Mouse (Mus musculus): ENCODE results near the gene Myh1. TPM values are rescaled to one million over a fixed set of nuclear protein-coding genes. Genes with fewer than 3 reads are reported as not detected.

The Myh1 gene
- total RNA-seq (2015; ENCODE audit: low replicate concordance), result not detected in 2 replicates
- total RNA-seq (2017; ENCODE audit: low replicate concordance), result not detected in 2 replicates

- no peak for ATAC-seq (replicated peaks; ENCODE audit: low FRiP score, poor library complexity, severe bottlenecking)
Observed at GRCm38 (mm10) chr11:67199752-67200151, at the start of gene Myh1. Myh1 (plus strand) TSS chr11:67200052.

GRCm38 (mm10) chr11:67150237-67150636, 49.6 kb upstream of the Myh1 start:
- no peak for ATAC-seq (replicated peaks; ENCODE audit: low FRiP score, poor library complexity, severe bottlenecking)

DNA sequence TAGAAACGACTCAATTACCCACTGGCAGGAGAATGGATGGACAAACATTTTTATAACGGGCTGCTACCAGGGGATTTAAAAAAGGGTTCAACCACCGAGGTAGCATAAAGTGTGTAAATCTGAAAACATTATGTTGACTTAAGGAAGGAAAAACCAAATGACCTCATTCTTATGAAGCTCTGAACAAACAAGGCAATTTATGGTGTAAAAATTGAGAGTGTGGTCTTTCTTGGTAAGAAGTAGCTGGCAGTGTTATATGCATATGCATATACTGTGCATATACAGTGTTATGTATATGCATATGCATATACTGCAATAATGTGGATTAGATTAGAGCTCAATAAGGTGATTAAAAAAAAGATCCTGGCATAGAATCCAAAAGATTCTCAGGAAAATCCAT, 48.7 kb upstream of the Myh1 start:
- no peak for ATAC-seq (replicated peaks; ENCODE audit: low FRiP score, poor library complexity, severe bottlenecking)

- ATAC-seq (replicated peaks; ENCODE audit: low FRiP score, poor library complexity, severe bottlenecking), result no peak
Observed at GRCm38 (mm10) chr11:67151651-67152630, 47.9 kb upstream of the Myh1 start.

DNA sequence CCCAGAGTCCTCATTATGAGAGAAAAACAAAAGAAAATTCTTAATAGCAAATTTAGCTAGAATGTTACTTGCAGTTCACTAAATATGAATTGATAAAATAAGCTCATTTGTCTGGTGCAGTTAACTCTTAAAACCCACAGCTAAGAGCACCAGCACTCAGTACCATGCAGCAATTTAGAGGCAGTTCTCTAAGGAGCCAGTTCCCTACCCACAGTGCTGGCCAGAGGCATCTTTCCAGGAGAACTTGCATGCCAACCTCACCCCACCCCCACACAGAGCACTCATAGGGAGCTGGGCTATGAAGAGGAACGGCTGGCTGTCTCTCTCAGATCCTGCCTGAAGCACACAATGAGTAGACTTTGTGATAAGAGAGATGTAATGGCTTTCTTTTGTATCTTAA, 46.7 kb upstream of the Myh1 start:
- no peak for ATAC-seq (replicated peaks; ENCODE audit: low FRiP score, poor library complexity, severe bottlenecking)

DNA sequence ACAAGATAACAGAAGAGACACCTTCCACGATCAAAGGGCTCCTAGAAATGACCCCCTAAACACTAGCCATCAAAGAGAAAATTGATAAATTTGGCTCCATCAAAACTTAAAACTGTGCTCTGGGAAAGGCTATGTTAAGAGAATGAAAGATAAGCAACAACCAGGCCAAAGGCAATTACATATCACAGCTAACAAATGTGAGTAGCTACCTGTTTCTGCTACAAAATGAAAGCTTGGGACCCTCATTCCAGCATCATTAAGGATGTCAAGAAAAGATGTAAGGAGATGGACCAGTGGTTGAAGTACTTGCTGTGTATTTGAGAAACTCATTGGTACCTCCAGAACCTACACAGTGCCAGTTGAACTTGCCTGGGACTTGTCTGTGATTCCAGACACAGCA, 46.0 kb upstream of the Myh1 start:
- no peak for ATAC-seq (replicated peaks; ENCODE audit: low FRiP score, poor library complexity, severe bottlenecking)

DNA sequence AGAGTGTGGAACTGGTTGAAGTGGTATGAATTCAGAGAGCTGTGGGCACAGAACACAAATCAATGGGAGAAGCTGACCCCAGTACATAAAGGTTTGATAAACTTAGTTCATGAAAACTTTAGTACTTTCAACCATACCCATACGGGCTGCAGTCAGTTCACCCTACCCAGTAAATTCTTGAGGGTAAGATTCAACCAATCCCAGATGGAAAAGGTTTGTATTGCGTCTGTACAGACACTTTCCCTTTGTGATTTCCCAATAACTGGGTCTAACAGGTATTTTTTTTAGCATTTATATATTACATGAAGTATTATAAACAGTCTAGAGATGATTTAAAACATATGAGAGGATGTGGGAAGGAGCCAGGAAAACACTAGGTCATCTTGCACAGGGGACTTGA, 44.2 kb upstream of the Myh1 start:
- ATAC-seq (replicated peaks; ENCODE audit: low FRiP score, poor library complexity, severe bottlenecking), result no peak

GRCm38 (mm10) chr11:67160131-67160530, 39.7 kb upstream of the Myh1 start:
- ATAC-seq (replicated peaks; ENCODE audit: low FRiP score, poor library complexity, severe bottlenecking), result no peak

DNA sequence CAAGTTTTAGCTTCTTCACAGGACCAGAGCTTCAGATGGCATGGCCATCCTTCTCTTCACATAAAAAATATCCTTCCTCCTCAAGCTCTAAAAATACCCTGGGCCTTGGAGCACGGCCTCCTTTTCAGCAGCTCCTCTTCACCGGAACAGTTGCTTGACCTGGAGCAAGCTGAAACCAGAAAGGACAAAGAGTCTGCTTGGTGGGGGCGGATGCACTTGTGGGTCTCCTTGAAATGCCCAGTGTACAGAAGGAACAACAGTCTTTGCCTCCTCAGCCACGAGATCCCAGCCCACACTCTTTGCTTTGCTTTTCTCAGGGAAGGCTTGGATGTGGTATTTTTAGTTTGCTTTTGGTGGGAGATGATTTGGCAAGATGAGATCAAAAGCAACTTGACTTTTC, 36.2 kb upstream of the Myh1 start:
- no peak for ATAC-seq (replicated peaks; ENCODE audit: low FRiP score, poor library complexity, severe bottlenecking)

- ATAC-seq (replicated peaks; ENCODE audit: low FRiP score, poor library complexity, severe bottlenecking), result no peak
Observed at GRCm38 (mm10) chr11:67164851-67165250, 35.0 kb upstream of the Myh1 start.

- no peak for ATAC-seq (replicated peaks; ENCODE audit: low FRiP score, poor library complexity, severe bottlenecking)
Observed at GRCm38 (mm10) chr11:67169301-67169700, 30.6 kb upstream of the Myh1 start.

DNA sequence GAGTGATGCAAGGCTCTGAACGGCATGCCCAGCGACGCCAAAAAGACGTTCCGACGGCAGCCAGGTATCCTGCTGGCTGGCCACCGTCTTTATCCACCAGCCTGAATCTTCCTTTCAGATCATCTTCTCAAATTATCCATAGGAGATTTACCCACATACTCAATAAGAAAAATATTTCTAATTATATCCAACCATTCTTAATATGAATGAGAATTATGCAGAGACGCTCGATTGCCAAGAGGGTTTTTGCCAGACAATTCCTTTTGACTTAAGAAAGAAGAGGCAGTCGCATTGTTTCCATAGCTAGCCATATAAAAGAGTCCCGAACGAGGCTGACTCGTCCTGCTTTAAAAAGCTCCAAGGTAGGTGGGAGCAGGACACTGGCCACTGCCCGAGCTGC, 29.1 kb upstream of the Myh1 start, which contains the start of gene Myh2:
TSS of gene Myh2 (plus strand) at position 301 of the 400 bp plus-strand sequence.
- no peak for ATAC-seq (replicated peaks; ENCODE audit: low FRiP score, poor library complexity, severe bottlenecking)

DNA sequence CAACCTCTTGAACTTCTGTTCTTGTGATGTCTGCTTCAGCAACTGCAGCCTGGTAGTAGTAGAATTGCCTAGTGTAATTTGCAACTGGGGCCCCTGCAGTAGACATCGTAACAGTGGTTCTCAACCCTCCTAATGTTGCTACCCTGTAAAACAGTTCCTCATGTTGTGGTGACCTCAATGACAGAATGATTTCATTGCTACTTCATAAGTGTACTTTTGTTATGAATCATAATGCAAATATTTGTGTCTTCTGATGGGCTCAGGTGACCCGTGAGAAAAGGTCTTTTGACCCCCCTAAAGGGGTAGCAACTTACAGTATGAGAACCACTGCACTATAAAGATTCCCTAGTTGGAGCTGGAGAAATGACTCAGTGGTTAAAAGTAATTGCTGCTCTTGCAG, 27.4 kb upstream of the Myh1 start:
- no peak for ATAC-seq (replicated peaks; ENCODE audit: low FRiP score, poor library complexity, severe bottlenecking)

DNA sequence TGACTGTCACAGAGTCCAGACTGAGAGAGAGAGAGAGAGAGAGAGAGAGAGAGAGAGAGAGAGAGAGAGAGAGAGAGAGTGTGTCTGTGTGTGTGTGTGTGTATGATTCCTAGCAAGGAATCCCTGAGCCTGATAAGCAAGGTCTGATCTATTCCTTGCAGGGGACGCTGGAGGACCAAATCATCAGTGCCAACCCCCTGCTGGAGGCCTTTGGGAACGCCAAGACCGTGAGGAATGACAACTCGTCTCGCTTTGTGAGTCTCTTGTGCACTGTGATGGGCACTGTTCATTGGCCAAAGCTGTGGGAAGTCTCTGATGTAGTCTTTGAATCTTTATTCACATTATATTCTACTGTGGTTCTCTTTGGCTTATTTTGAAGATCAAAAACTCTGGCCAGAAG, 23.5 kb upstream of the Myh1 start:
- no peak for ATAC-seq (replicated peaks; ENCODE audit: low FRiP score, poor library complexity, severe bottlenecking)

GRCm38 (mm10) chr11:67190316-67190715, 9.5 kb upstream of the Myh1 start:
- no peak for ATAC-seq (replicated peaks; ENCODE audit: low FRiP score, poor library complexity, severe bottlenecking)

GRCm38 (mm10) chr11:67190814-67191213, 9.0 kb upstream of the Myh1 start:
- no peak for ATAC-seq (replicated peaks; ENCODE audit: low FRiP score, poor library complexity, severe bottlenecking)

DNA sequence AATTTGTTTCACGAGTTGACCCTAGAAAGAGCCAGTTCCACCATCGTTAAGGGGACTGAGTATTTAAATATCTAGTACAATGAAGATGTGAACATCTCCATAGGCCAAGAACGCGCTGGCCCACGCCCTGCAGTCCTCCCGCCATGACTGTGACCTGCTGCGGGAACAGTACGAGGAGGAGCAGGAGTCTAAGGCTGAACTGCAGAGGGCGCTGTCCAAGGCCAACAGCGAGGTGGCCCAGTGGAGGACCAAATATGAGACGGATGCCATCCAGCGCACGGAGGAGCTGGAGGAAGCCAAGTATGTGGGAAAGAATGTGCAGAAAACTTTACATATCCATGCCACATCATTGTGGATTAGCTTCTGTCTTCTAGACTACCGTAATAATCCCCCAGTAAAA, 8.4 kb upstream of the Myh1 start:
- ATAC-seq (replicated peaks; ENCODE audit: low FRiP score, poor library complexity, severe bottlenecking), result no peak

GRCm38 (mm10) chr11:67199321-67199720, 531 bp upstream of the Myh1 start:
- ATAC-seq (replicated peaks; ENCODE audit: low FRiP score, poor library complexity, severe bottlenecking), result no peak

DNA sequence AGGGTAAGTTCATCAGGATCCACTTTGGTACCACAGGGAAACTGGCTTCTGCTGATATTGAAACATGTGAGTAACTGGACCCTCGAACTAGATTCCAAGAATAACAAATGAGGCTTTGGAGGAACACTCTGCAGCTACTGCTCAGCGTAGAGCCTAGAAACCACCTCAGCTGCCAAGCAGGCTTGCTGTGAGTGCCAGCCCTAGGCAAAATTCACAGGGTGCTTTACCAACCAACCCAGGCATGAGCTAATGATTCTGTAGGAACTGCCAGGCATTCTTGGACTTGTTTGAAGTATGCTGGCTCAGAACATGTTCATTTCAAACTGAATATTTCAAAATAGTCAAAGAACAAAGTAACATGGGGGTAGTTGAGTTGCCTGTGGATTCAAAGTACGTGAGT, 4.9 kb downstream of the Myh1 start:
- ATAC-seq (replicated peaks; ENCODE audit: low FRiP score, poor library complexity, severe bottlenecking), result no peak

GRCm38 (mm10) chr11:67221803-67222202, 22.0 kb downstream of the Myh1 start:
- ATAC-seq (replicated peaks; ENCODE audit: low FRiP score, poor library complexity, severe bottlenecking), result no peak

GRCm38 (mm10) chr11:67224466-67224865, 24.6 kb downstream of the Myh1 start:
- no peak for ATAC-seq (replicated peaks; ENCODE audit: low FRiP score, poor library complexity, severe bottlenecking)

All from erythroid progenitor cell, adult 5-6 weeks (primary cell).